Mouse (Mus musculus): ENCODE data around the gene Ppp2r3a. TPM values are rescaled to one million over a fixed set of nuclear protein-coding genes. Genes with fewer than 3 reads are reported as not detected.

Ppp2r3a gene
- polyA plus RNA-seq, 1 experiment from 2014 or later, result 16.4 TPM

Other genes starting within 250 kb of the Ppp2r3a start
- gene Pccb, start 216.9 kb downstream of the Ppp2r3a start, polyA plus RNA-seq (2014; fragmentation: Nextera tagmentation; extraction: Ambion mirVana), result 14.1 and 15.0 TPM in 2 replicates
- gene Msl2, start 177.7 kb downstream of the Ppp2r3a start, polyA plus RNA-seq (2014; fragmentation: Nextera tagmentation; extraction: Ambion mirVana), result 5.6 and 6.2 TPM in 2 replicates